Mouse (Mus musculus) kidney, postnatal 25 days (tissue): ENCODE data around the gene Rhot2.

Experiments used
- DNase-seq, 2 experiments: peaks; one replicate each; pipeline ENCODE4 v3.0.0; 2021; ENCODE audit warnings: mixed read lengths in 2 of 2

Gene Rhot2

DNA sequence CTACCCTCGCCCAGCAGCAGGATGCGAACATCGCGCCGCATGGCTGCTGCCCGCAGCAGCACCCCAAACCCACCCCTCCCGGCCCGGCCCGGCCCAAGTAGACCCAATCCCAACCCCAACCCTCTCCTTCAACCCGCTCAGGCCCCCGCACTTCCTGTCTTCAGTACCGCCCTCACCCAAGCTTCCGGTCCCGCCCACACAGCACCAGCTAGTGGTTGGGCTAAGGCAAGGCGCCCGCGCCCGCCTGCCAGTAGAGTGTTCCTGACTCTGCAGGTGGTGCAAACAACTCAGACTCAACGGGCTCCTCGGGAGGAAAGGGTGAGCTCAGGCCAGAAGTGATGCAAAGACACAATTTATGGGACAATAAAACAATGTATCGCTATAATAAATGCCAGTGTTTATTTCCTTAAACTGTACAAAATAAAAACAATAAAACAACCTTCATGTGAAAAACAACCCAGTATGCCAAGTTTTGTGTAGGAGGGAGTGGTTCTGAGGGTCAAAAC, at the start of gene Rhot2:
Gene Rhot2 (minus strand): TSS at position 456 of the 506 bp plus-strand sequence.
- DNase-seq = peak; percentile 97 to 98

DNA sequence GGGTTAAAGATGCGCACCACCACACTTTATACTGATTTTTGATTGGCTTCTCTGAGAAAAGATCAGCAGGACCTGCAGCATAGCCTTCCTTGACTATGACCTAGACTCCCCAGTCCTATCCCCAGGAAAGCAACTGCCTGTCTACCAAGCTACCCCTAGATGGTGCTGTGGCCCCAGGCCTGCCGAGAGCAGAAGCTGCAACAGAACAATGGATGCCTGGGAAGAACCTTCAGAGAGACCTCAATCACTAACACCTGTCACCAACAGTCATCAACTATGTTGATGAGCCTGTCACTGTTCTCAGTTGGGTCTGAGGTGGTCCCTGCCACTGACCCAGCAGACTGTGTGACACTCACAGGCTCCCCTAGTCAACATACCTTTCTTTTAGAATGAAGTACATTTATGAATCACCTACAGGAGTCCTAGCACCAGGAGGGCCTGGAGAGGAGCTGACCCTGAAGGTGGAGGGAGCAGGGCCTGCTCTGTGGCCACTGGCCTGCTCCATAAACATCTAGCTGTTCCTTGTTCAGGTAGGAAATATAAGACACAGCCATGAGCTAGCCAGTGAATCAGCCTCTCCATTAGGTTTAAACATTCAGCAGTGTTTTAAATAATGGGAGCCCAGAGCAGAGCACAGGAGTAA, 49.4 kb upstream of the Rhot2 start:
- peak; percentile 80 to 81 for DNase-seq

DNA sequence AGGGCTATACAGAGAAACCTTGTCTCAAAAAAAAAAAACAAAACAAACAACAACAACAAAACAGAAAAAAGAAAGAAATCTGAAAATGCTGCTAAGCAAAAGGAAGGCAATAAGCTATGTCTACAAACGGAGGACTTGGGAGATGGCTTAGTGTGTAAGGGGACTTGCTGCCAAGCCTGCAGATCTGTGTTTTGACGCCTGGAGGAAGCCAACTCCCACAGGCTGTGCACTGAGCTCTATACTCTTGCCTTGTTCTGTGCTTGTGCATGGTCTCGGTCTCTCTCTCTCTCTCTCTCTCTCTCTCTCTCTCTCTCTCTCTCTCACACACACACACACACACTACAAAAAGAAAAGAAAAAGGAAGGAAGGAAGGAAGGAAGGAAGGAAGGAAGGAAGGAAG, 44.2 kb upstream of the Rhot2 start:
- no peak for DNase-seq

DNA sequence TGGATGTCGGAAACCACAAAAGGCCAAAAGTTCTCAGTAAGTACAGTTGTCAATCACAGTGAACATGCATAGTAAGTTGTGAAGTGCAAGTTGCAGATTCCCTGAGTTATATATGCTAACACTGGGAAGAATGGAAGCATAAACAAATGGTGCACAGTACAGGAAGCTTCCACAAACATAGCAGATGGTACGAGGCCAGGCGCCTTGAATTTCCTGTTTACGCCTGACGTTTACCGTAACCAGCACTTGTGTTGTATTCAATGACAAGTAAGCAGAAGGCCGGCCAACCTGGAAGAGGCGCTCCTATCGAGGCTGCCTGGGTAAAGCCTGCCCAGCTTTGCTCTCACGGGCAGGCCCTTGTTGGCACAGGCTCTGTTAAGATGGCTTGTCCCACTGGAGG, 42.8 kb upstream of the Rhot2 start:
- no peak for DNase-seq

DNA sequence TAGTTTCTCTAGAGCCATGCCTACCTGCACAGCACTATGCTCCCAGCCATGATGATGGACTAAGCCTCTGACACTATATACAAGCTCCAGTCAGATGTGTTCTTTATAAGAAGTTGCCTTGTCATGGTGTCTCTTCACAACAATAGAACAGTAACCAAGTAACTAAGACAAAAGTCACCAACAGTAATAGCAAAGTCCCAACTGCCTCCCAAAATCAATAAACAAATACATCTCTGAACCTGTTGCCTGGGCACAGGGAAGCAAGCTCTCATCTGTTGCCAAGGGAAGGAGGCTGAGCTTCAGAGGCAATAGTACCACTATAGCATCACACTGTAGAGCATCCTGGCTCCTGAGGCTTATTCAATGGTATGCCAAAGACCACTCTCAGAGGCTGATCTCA, 42.2 kb upstream of the Rhot2 start:
- DNase-seq = no peak

DNA sequence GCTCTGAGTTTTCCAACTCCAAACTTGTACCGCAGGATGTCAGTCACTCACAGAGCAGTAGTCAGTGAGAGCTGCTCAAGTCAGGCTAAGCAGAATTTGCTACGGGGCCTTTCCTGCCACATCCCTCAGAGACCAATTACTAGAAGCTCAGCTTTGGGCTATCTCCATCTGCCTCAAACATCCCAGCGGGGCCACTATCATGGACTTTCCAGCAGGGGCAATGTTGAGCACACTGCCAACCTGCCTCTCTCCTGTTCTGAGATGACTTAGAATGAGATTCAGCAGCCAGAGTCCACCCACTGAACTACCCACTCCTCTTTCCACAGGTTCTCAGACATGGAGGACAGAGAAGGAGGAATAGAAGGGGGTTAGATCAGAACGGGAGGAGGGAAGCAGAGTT, 41.0 kb upstream of the Rhot2 start:
- peak in 1 of 2 experiments; percentile 49 for DNase-seq

DNA sequence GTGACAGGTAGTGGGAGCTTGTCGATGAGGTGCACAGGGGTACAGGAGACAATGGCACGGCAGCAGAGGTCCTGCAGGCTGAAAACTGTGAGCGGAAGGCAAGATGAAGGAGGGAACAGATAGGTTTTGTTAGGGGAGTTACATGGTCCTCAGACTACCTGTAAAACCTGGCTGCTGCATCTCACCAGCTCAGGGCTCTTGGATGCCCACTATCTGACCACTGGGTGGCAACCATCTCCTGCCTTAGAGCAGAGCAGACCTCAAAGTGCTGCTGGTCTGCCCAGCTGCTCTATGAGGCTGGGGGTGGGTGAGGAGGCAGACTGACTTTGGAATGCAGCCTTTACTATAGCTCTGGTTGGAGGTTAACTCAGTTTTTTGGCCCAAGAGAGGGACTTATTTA, 39.2 kb upstream of the Rhot2 start:
- DNase-seq = peak in 1 of 2 experiments; percentile 34

DNA sequence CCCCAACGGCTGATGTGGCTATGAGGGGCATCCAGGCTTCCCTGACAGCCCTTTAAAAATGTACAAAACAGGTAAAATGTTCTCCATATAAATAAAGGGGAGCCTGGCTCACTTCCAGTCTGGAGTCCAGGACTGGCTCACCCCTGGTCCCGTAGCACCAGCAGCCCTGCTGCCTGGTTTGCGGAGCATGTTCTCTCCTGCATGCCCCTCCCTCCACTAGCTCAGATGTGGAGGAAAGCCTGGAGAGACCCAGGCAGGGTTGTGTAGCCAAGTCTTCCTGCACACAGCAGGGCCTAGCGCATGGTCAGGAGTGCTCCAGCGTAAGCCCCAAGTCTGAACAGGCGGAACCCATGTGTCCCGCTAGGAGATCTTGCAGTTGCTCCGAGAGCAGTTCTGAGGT, 38.6 kb upstream of the Rhot2 start:
- DNase-seq = no peak

DNA sequence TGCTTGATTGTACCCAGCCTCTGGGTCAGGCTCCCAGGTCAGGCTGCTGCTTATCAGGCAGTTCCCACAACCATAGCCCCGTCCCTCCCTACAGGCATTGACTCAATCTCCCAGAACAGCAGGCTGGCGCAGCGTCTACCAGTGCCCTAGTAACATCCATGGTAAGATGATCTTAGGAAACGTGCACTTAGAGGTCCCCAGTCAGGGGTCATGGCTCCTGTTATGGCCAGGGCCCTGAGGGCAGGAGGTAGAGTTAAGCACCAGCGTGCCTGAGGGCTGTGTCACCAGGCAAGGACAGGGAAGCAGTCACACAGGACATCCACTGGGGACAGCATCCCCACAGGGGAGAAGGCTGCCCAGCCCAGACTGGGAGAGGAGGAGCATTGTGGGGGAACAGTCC, 37.7 kb upstream of the Rhot2 start:
- peak in 1 of 2 experiments; percentile 46 for DNase-seq

DNA sequence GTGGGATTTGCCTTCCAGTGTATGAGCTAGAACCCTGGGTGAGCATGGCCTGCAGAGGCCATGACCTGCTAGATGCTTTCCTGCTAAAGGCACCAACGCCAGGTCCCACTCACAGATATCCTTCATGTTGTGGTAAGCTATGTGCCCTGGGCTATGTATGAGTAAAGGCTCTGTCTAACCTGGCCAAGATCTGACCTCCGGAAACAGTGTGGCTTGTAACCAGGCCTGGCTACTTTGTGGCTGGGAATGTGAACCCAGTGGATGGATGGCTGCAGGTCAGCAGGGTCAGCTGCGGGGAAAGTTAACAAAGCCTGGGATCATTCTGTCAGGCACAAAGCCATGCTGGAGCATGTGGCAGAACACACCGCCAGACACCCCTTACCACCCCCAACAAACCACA, 37.0 kb upstream of the Rhot2 start:
- peak in 1 of 2 experiments; percentile 30 for DNase-seq

DNA sequence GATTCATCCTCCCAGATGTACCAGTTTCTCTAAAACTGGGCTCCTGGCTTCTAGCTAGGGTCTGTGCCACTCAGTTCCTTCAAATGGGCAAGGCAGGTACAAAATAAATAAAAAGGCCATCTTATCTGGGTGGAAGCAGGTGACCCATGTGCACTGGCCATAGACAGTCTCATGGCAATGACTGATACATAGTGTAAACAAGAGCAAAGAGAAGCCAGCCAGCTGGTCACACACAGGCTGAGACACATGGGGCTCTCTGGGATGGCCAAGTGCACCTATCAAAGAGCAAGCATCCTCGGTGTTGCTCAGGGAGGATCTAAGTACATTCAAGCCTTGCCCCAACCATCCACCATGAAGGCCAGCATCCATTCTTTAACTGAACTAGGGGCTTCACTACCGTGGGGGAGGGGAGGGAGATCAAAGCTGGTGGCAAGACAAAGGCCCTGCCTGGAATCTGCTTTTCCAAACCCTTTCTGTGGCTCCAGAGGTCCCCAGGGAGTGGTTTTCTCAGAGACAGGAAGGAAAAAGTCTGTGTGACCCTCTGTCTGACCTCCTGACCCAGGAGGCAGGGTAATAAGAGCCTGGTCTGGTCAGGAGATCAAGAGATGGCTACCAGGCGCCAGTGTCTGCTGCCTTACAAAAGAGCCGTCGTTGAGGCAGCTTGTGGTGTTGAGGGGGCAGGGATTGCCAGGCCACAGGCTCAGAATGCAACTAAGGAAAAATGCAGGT, 36.4 kb upstream of the Rhot2 start:
- DNase-seq = peak; percentile 55 to 59

DNA sequence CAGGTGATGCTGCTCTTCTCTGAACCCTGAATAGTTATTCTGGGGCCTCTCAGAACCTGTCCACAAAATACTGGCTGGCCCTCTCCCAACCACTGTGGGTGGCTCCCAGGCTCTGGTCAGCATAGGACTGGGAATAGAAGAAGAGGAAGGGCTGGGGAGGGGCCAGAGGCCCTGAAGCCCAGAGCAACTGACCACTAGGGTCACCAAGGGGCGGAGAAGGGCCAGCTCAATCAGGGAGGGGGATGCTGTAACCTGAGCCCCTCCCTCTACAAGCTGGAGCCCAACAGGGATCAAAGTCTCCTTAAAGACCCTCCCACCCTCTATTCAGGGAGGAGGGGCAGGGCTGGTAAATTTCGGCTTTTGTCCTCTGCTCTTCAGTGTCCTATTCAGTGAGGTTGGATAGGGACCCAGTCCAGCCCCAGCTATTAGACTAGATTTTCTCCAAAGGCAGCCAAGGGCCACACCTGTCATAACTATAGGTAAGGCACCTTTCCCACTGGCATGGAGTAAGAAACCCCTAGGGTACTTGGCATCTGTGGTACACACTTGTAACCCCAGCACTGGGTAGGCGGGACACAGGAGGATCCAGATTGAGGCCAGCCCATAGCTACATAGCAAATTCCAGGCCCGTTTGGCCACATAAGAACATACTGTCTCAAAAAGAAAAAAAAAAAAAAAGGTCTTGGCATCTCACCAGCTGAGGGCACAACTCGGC, 35.7 kb upstream of the Rhot2 start, which contains the start of gene Wfikkn1:
Gene Wfikkn1 (minus strand): TSS at position 663 of the 715 bp plus-strand sequence.
- peak in 1 of 2 experiments; percentile 62 for DNase-seq

DNA sequence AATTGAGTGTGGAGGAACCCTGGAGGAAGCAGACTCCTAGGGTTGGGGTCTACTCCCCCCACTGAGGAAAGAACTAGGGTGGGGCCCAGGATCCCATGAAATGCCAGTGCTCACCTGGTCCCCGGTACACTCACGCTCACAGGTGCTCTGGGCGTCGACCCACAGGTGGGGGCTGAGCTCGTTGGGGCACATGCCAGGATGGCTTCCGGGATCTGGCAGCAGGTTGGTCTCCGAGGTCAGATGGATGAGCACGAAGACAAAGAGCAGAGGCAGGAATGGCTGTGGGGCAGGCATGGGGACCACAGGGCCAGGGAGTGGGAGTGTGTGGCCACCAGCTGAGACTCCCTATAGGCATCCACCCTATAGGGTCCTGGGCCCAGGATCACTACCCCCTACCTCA, 35.1 kb upstream of the Rhot2 start:
- DNase-seq = peak in 1 of 2 experiments; percentile 58

DNA sequence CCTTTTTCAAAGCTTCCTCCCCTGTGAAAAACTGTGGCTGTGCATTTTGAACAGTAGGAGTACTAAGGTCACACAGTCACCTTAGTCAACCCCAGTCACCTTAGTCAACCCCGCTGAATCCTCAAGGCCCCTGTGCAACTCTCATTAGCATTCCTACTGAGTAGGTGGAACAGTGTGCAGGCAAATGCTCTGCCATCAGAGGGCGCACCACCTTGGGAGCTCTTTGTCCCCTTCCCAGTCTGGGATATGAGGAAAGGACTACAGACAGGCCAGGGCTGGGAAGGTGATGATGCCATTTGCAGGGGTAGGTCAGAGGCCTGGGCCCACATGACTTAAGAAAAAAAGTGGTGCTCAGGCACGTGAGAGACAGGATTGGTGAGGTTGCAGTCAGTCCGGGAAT, 34.6 kb upstream of the Rhot2 start:
- peak; percentile 81 to 89 for DNase-seq

DNA sequence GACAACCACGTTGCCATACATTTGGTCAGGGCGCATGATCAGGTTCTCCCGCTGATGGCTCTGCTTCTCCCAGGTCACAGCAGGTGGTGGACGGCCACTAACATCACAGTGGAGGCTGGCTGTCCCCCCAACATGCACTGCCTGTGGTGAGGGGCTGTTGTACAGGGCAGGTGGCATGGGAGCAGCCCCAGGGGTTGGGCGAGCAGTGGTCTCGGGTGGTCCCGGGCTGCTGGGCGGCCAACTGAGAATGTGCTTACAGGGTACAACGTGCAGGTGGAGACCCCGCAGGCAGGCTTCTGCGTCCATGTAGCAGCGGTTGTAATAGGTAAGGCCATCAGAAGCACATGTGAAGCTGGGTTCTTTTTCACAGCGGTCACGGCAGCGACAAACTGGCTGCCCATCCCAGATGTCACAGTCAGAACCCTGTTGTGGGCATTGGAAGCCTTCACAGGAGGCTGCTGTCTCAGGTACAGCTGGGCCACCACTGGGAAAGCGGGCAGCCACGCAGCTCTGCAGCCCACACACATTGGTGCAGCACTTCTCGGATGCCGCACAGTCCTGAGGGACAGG, 34.0 kb upstream of the Rhot2 start:
- peak in 1 of 2 experiments; percentile 45 for DNase-seq

DNA sequence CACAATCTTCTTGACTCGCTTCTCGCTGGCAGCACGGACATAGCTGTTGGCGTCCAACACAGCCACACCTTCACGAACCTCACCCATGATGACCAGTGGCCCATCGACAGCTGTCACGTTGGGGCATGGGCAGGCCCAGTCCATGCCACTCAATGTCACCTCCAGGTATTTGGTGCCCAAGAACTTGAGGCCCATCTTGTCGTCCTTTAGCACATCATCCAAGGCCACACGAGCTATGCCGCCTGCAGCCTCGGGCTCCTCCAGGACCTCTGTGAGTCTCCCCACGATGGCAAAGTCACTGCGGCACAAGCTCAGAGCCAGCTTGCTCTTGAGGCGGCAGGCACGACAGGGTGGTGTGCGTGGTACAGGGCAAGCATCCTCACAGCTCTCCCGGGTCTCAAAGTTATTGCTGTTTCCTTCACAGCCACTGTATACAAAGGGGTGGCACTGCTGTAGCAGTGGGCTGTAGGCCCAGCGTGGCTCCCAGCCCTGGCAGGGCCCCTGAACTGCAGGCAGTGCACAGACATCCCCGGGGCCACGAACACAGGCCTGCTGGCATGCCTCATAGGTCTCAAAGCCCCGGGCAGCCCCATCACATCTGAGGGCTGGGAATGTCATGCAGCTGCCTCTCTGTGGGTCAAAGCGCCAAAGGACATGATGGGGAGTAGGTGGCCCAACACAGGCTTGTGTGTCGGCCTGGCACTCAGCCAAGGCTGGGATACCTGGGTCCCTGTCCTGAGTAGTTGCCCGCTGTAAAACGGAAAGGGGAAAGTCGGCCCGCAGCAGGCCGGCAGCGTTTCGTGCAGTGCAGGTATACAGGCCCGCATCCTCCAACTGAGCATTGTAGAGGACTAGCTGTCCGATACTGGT, 33.3 kb upstream of the Rhot2 start:
- peak in 1 of 2 experiments; percentile 65 for DNase-seq

DNA sequence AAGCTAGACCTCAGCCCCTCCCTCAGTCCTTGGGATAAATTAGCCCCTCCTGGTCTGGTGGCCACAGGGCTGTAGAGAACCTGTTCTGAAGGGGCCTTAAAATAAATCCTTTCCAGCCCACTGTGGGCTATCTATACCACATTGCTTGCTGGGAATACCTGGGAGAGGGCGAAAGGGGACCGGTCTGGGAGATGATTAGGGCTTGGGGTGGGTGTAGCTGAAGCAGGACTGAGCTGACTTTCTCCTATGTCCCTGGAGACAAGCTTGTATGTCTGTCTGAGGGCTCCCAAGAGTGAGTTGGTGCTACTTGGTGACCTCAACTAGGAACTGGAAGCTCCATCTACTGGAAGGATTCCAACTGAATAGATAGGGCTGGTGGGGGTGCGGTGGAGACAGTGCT, 32.4 kb upstream of the Rhot2 start:
- no peak for DNase-seq

DNA sequence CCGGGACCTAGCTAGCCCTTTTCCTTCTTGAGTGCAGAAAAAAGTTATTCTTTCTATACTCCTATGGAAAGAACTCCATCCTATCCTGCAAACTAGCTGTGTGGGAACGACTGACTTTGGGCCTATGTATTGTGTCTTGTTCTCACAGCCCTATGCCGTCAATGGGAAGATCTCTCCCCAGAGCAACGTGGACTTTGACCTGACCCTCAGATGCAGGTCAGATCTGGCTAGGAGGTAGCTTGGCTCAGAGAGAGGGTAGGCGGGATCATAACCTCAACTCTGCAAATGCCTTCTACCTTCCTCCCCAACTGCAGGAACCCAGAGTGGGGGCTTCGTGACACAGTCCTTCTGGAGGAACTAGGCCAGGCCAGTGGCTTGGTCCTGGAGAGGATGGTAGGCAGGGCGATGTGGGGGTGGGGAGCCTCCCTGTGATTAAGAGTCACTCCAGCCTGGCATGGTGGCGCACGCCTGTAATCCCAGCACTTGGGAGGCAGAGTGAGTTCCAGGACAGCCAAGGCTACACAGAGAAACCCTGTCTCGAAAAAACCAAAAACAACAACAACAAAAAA, 31.8 kb upstream of the Rhot2 start:
- DNase-seq = peak; percentile 81 to 89

DNA sequence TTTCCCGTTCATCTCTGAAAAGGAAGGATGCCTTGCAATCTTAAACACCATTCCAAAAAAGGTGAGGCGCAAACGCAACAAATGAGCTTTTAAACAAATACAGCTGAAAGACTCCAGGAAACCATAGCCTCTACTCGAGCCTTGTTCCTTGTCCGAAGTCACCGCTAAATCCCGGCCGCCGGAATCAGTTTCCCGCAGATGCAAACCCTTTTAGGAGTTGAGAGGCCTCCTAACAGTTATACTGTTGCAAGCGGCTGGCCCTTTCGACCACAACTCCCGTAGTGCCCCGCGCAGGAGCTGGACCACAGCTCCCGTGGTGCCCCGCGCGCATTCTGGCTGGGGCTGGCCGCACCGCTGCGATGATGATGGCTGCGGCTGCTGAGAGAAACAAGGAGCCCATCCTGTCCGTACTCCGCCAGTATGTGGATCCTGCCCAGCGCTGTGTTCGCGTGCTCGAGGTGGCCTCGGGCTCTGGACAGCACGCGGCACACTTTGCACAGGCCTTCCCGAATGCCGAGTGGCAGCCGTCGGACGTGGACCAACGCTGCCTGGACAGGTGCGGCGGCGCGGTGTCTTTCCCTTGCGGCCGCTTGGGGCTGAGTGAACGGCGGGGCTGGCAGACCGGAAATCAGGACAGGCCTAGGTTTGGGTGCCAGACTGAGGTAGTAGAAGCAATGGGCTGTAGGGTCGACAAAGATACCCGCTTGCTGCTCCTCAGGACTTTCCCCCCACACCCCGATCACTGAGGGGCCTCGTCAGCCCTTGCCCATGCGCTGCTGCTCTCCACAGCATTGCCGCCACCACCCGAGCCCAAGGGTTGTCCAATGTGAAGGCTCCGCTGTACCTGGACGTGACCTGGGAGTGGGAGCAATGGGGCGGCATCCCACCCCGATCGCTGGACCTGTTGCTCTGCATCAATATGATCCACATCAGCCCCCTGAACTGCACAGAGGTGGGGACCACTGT, 30.8 kb upstream of the Rhot2 start:
- DNase-seq = peak; percentile 92 to 95

DNA sequence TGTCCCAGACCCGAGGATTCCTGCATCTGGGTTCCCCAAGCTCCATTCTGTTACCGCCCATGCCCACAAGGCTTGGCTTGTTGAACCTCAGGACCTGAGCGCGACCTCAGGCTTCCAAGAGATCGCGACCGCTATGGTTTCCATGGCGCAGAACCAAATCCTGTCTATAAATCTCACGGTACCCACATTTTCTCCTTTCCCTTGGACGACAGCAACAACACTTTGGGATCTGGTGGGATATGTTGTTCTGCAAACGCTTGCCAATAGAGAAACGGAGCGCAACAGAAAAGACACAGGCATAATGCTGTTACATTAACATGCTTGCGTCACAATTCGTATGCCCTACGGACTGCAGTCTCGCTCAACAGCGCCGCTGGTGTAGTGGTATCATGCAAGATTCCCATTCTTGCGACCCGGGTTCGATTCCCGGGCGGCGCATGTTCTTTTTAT, 30.1 kb upstream of the Rhot2 start, which contains the start of gene Mettl26:
Gene Mettl26 (plus strand): TSS at position 354 of the 450 bp plus-strand sequence.
- peak; percentile 91 to 98 for DNase-seq
